Mouse (Mus musculus): ENCODE measurements around the gene Meis1.

GRCm38 (mm10) chr11:18934921-18935320, 83.9 kb downstream of the Meis1 start:
- TF ChIP-seq CTCF (conservative IDR thresholded peaks at IDR 0.05 in 1 of 2, IDR thresholded peaks at IDR 0.05 in 1 of 2; ENCODE audit: low read depth in 2 of 2, low read length in 2 of 2) (no peak), CHD2 (IDR thresholded peaks at IDR 0.05; ENCODE audit: low read length) (no peak), POLR2A (IDR thresholded peaks at IDR 0.05; ENCODE audit: low read depth, low read length) (no peak)
